Mouse (Mus musculus): Measurements from ENCODE around the gene Ube2l6. TPM values are rescaled to one million over a fixed set of nuclear protein-coding genes. Genes with fewer than 3 reads are reported as not detected.
"Not testable (repeated sequence)": the region's sequence is repeated elsewhere in the genome, so short reads cannot be mapped to it uniquely, and the experiment has no call there.

Ube2l6 gene
- polyA plus RNA-seq, 1 experiment from 2014 or later, result 404 TPM

DNA sequence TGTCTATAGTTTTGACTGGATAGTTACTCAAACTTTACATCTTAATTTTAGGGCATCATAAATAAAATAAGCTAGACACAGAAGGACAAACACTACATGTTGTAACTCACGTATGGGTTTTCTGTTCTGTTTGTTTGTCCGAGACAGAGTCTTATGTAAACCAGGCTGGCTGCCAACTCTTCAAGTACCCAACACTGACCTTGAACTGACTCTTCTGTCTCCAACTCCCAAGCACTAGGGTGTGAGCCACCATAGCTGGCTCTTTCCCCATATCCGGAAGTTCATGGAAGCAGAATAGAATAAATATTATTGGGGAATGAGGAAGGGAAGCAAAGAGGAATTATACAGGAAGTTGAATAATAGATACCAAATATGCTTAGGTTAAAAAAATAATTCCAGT, 6.1 kb upstream of the Ube2l6 start:
- Histone ChIP-seq H3K9ac (no peak overlapping the region), H3K4me1 (replicated peaks) (peaks cover 45% of the 10 kb centered on the region), H3K9me3 (replicated peaks) (peaks cover 8% of the 10 kb centered on the region), H3K36me3 (no peaks in the 10 kb centered on the region), H3K27me3 (peaks cover 28% of the 10 kb centered on the region), H3K4me2 (peak overlapping the region; percentile 36), H3K27ac (no peak overlapping the region), H3K4me3 (replicated peaks) (no peak overlapping the region)
- ATAC-seq (ENCODE audit: low read depth), result no peak
- DNase-seq, result no peak
- WGBS (ENCODE audit: insufficient replicate concordance), result 72% methylated on average over 3 of the region's 3 CpGs

DNA sequence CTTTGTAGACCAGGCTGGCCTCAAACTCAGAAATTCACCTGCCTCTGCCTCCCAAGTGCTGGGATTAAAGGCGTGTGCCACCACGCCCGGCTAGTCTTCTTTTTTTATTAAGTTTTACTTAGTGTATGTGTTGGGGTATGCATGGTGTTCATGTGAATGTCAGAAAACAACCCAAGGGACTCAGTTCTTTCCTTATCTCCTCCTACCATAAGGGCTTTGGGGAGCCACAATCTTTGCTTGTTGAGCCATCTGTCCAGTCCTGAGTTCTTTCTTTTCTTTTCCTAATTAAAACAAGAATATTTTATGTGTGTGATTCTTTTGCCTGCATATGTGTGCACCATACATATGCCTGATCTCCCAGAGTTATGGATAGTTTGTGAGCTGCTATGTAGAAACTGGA, 5.5 kb upstream of the Ube2l6 start:
- WGBS (ENCODE audit: insufficient replicate concordance), result 34% methylated on average over 3 of the region's 3 CpGs
- Histone ChIP-seq H3K36me3 (no peaks in the 10 kb centered on the region), H3K4me1 (replicated peaks) (peaks cover 50% of the 10 kb centered on the region), H3K9ac (no peak overlapping the region), H3K4me2 (peak overlapping the region; percentile 26; the same call in 1 of the 2 replicates), H3K27ac (peak overlapping the region; percentile 56), H3K9me3 (replicated peaks) (peaks cover 8% of the 10 kb centered on the region), H3K4me3 (replicated peaks) (no peak overlapping the region), H3K27me3 (peaks cover 21% of the 10 kb centered on the region)
- DNase-seq (peak; percentile 45), ATAC-seq (ENCODE audit: low read depth) (peak; percentile 77)

DNA sequence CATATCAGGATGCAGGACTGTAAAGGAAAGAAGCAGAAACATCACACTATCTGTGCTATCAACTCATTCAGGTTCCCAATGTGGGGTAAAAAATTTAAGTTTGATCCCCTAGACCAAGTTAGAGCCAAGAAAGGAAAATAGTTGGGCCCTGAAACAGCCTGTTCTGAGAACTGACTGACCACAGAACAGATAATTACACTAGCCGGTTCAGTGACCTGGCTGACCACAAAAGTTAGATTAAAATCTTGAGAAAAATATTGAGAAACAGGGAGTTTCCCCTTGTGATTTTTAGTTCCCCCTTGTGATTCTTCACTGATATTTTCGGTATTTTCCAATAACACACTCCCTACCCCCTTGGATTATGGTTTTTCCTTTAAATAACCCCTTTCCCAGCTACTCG, 4.8 kb upstream of the Ube2l6 start:
- H3K27ac ChIP-seq, result peak overlapping the region; percentile 56
- no peak for ATAC-seq (ENCODE audit: low read depth)
- 46% methylated on average over 3 of the region's 3 CpGs for WGBS (ENCODE audit: insufficient replicate concordance)

DNA sequence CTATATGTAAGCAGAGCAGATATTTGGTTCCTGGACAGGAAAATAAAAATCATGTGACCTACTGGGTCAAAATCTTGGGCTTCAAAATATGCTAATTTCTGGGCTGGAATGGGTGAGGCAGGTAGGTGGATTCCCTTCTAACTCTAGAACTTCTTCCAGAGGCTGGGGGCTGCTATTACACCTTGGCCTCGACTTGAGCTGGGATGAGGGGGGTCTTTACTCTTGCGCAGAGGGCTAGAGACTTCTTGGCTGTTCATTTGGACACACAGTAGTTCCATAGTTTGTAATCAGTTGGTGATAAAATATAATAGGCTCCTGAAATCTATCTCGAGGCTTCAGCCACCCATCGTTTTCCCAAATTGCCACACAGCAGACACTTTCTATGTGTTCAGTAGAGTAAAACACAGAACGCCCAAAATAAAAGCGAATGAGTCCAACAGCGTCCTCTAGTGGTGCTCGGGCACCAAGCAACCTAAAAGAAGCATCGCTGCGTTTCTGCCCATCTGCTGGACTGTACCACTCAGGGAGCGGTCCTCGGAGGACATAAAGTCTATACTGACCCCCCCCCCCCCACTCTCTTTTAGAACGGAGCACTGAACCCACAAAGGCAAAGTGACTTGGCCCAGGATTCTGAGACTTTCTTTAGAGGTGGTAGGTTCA, 665 bp upstream of the Ube2l6 start:
- peak overlapping the region; percentile 80 for H3K4me2 ChIP-seq

More for the DNA sequence above, 4.8 kb upstream of the Ube2l6 start:
- Histone ChIP-seq H3K4me1 (replicated peaks) (peaks cover 46% of the 10 kb centered on the region), H3K4me2 (no peak overlapping the region), H3K9ac (no peak overlapping the region), H3K4me3 (replicated peaks) (no peak overlapping the region), H3K9me3 (replicated peaks) (peaks cover 8% of the 10 kb centered on the region), H3K27me3 (peaks cover 16% of the 10 kb centered on the region), H3K36me3 (no peaks in the 10 kb centered on the region)
- DNase-seq, result no peak

DNA sequence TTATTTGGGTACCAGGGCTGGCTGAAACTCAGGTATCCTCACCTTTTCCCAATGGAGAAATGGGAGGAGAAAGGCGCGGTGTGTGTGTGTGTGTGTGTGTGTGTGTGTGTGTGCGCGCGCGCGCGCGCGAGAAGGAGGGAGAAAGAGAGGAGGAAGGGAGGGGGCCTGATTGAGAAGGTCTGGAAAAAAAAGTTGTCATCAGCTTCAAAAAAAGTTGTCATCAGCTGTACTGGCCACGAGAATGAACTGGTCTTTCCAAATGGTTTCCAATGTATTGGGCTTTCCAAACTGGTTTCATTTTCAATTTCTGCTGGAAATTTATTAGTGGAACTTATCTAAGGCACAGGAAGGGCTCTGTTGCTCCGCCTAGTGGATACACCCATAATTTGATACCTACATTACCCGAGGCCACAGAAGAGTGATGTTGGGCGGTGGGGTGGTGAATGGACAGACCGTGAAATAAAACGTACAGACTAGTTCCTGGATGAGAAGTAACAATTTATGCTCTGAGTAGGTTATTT, 473 bp downstream of the Ube2l6 start:
- peak overlapping the region; percentile 80 for H3K4me2 ChIP-seq
- ATAC-seq (ENCODE audit: low read depth) (peak; percentile 57), DNase-seq (peak; percentile 72)
- under 1% methylated on average over 16 of the region's 16 CpGs for WGBS (ENCODE audit: insufficient replicate concordance)
- peaks cover 67% of the 10 kb centered on the region for H3K4me1 ChIP-seq (replicated peaks)
- peak overlapping the region; percentile 83 for H3K4me3 ChIP-seq (replicated peaks)
- H3K36me3 ChIP-seq, result peaks cover 25% of the 10 kb centered on the region
- peaks cover 8% of the 10 kb centered on the region for H3K9me3 ChIP-seq (replicated peaks)
- H3K27ac ChIP-seq, result peak overlapping the region; percentile 98
- H3K9ac ChIP-seq, result peak overlapping the region; percentile 93
- H3K27me3 ChIP-seq, result no peaks in the 10 kb centered on the region

More for the DNA sequence above, 665 bp upstream of the Ube2l6 start:
- H3K27me3 ChIP-seq, result no peaks in the 10 kb centered on the region
- peak; percentile 77 for DNase-seq
- H3K27ac ChIP-seq, result peak overlapping the region; percentile 98
- H3K9me3 ChIP-seq (replicated peaks), result peaks cover 8% of the 10 kb centered on the region
- peak overlapping the region; percentile 93 for H3K9ac ChIP-seq
- peak overlapping the region; percentile 83 for H3K4me3 ChIP-seq (replicated peaks)
- ATAC-seq (ENCODE audit: low read depth), result peak; percentile 49
- 10% methylated on average over 13 of the region's 13 CpGs for WGBS (ENCODE audit: insufficient replicate concordance)
- peaks cover 14% of the 10 kb centered on the region for H3K36me3 ChIP-seq
- H3K4me1 ChIP-seq (replicated peaks), result peaks cover 69% of the 10 kb centered on the region

DNA sequence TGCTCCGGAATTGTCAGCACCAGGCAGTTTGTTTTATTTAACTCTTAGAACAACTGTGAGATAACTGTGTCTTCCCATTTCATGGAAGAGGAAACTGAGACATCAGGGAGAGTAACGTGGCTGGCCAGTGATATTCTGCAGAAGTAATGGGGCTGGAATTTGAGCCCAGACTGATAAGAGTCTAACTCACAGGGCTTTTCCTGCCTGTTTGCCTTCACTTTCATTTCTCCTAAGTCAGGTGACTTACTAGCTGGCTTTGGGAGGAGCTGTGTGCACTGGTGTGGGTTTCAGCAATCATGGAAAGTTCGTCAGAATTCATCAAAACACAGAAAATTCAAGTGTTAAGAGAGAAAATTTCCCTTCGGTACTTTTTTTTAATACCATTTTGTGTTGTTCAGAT, 1.7 kb downstream of the Ube2l6 start:
- WGBS (ENCODE audit: insufficient replicate concordance), result 39% methylated on average over 4 of the region's 4 CpGs
- H3K4me2 ChIP-seq, result peak overlapping the region; percentile 80
- peaks cover 65% of the 10 kb centered on the region for H3K4me1 ChIP-seq (replicated peaks)
- ATAC-seq (ENCODE audit: low read depth) (peak; percentile 14), DNase-seq (peak; percentile 29)
- H3K27me3 ChIP-seq, result no peaks in the 10 kb centered on the region
- peaks cover under 1% of the 10 kb centered on the region for H3K9me3 ChIP-seq (replicated peaks)
- H3K4me3 ChIP-seq (replicated peaks), result peak overlapping the region; percentile 83
- peak overlapping the region; percentile 98 for H3K27ac ChIP-seq
- H3K9ac ChIP-seq, result peak overlapping the region; percentile 93
- peaks cover 37% of the 10 kb centered on the region for H3K36me3 ChIP-seq

DNA sequence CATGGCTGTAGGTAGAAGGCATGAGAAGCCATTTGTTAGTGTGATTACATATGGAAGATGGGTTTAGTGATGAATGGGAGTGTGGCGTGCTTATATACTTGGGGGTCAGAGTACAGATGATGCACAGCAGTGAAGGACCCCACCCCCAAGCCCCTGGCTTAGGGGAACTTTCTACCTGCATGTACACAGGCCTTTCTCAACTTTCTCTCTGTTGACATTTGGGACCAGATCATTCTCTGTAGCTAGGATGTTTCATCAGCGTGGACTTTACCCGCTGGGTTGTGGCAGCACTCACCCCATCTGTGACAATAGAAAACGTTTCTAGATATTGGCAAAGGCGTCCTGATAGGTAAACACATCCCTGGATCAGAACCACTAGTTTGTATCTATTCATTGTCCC, 2.6 kb downstream of the Ube2l6 start:
- peaks cover 47% of the 10 kb centered on the region for H3K36me3 ChIP-seq
- 69% methylated on average over 5 of the region's 5 CpGs for WGBS (ENCODE audit: insufficient replicate concordance)
- not testable (repeated sequence) for H3K9me3 ChIP-seq (replicated peaks); ATAC-seq (ENCODE audit: low read depth); H3K27me3 ChIP-seq; DNase-seq
- peak overlapping the region; percentile 83 for H3K4me3 ChIP-seq (replicated peaks)
- H3K27ac ChIP-seq, result peak overlapping the region; percentile 65; the same call in 1 of the 2 replicates
- H3K9ac ChIP-seq, result peak overlapping the region; percentile 53
- H3K4me1 ChIP-seq (replicated peaks), result peaks cover 70% of the 10 kb centered on the region
- H3K4me2 ChIP-seq, result peak overlapping the region; percentile 80

DNA sequence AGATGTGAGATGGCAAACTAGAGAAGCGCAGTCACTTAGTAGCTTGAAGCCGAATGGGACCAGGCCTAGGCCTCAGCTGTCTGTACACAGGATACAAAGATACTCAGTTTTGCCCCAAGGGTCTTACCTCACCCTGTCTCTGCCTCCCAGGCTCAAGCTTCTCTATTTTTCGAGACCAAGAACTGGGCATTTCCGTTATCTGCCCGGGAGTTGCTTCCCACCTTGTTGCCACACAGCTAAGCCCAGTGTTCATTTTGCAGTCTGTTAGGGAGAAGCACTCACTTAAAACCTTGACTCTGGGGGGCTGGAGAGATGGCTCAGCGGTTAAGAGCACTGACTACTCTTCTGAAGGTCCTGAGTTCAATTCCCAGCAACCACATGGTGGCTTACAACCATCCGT, 5.3 kb downstream of the Ube2l6 start:
- no peak overlapping the region for H3K27ac ChIP-seq
- no peak overlapping the region for H3K9ac ChIP-seq
- no peaks in the 10 kb centered on the region for H3K27me3 ChIP-seq
- no peaks in the 10 kb centered on the region for H3K9me3 ChIP-seq (replicated peaks)
- 85% methylated on average over 7 of the region's 7 CpGs for WGBS (ENCODE audit: insufficient replicate concordance)
- no peak overlapping the region for H3K4me3 ChIP-seq (replicated peaks)
- H3K4me1 ChIP-seq (replicated peaks), result peaks cover 82% of the 10 kb centered on the region
- no peak overlapping the region for H3K4me2 ChIP-seq
- ATAC-seq (ENCODE audit: low read depth) (no peak), DNase-seq (no peak)
- peaks cover 73% of the 10 kb centered on the region for H3K36me3 ChIP-seq

DNA sequence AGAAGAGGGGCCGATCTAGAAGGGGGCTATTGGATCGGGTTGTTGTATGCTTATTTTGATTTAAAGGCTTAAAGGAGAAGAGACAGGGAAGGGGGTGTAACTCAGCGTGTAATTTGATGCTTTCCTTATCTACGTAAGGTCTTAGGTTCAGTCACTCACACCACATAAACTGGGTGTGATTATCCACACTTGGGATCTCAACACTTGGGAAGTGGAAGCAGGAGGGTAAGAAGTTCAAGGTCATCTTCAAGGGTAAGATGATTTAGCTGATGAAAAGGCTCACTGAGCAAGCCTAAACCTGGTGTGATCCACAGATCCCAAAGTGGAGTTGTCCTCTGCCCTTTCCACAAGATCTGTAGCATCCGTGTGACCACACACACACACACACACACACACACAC, 7.9 kb downstream of the Ube2l6 start:
- Histone ChIP-seq H3K4me1 (replicated peaks) (peaks cover 87% of the 10 kb centered on the region), H3K36me3 (peaks cover 93% of the 10 kb centered on the region), H3K4me3 (replicated peaks) (no peak overlapping the region), H3K9ac (no peak overlapping the region), H3K27me3 (no peaks in the 10 kb centered on the region), H3K4me2 (no peak overlapping the region), H3K27ac (peak overlapping the region; percentile 6; the same call in 1 of the 2 replicates), H3K9me3 (replicated peaks) (no peaks in the 10 kb centered on the region; the same call in 1 of the 2 replicates)
- 64% methylated on average over 5 of the region's 5 CpGs for WGBS (ENCODE audit: insufficient replicate concordance)
- ATAC-seq (ENCODE audit: low read depth) (no peak), DNase-seq (no peak)

DNA sequence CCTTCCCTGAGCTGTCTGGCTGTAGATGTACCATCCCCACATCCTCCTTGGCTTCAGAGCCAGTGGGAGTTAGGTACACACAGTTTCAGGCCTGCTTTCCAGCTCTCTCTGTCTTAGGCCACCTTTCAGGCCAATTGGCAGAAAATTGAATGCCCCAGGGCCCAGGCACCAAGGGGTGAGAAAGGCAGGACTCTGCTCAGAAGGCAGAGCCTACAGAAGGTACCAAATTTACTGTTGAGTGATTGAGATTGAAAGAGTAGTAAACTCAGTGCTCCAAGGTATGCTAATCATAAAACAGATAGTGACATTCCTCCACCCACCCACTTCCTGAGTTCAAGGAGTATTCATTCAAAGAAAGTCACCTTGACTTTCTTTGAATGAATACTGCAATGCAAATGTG, 10.7 kb downstream of the Ube2l6 start:
- ATAC-seq (ENCODE audit: low read depth) (no peak), DNase-seq (no peak)
- no peak overlapping the region for H3K4me3 ChIP-seq (replicated peaks)
- 0 out of 2 replicates have a peak overlapping the region, but pooled peaks have one; percentile 44 for H3K9ac ChIP-seq
- H3K4me1 ChIP-seq (replicated peaks), result peaks cover 89% of the 10 kb centered on the region
- no peak overlapping the region for H3K4me2 ChIP-seq
- H3K27ac ChIP-seq, result peak overlapping the region; percentile 77
- H3K27me3 ChIP-seq, result no peaks in the 10 kb centered on the region
- no peaks in the 10 kb centered on the region; the same call in 1 of the 2 replicates for H3K9me3 ChIP-seq (replicated peaks)
- H3K36me3 ChIP-seq, result peaks cover 66% of the 10 kb centered on the region

DNA sequence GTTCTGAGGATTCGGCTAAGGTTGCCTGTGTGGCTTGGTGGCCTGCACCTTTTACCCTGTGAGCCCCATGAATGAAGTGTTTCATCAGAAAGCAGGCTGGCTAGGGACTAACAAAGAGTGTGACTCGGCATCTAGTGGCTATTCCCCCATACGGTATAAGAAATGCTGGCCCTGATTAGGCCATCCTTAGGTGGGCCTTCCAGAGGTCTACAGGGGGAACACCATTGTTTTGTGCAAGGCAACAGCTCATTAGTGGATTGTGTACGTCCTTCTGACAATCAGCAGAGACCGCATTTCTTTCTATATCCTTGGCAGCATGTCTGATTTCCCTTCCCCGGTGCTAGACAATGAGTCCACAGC, 11.9 kb downstream of the Ube2l6 start:
- Histone ChIP-seq H3K4me1 (replicated peaks) (peaks cover 91% of the 10 kb centered on the region), H3K9ac (peak overlapping the region; percentile 62), H3K27me3 (peaks cover 5% of the 10 kb centered on the region), H3K9me3 (replicated peaks) (no peaks in the 10 kb centered on the region; the same call in 1 of the 2 replicates), H3K27ac (peak overlapping the region; percentile 98), H3K4me2 (peak overlapping the region; percentile 75), H3K36me3 (peaks cover 54% of the 10 kb centered on the region), H3K4me3 (replicated peaks) (peak overlapping the region; percentile 14; the same call in 1 of the 2 replicates)
- ATAC-seq (ENCODE audit: low read depth), result no peak
- WGBS (ENCODE audit: insufficient replicate concordance), result 65% methylated on average over 6 of the region's 6 CpGs
- DNase-seq, result no peak
